Comparison of ENCODE assay signal across 9 mouse cellular contexts in genomic region chr1:91600671-91601361, GRCm38 (mm10).
DNase-seq lines count a peak whose midpoint lies in the region; ATAC-seq and TF ChIP-seq lines count a peak whose summit lies in the region.
"Had no signal": no experiment of that assay in that cellular context is flagged by ENCODE, and none has a peak within 500 bp of the region (broad histone marks: within the 10 kb centered on the region; RNA-seq: fewer than 3 reads in every experiment).

No protein-coding gene starts in this region.

- 0 out of 2 replicates have a peak, but pooled peaks have one; percentile 34 for TF ChIP-seq CTCF in cerebellum, adult 2 months (IDR thresholded peaks at IDR 0.05; ENCODE audit: borderline replicate concordance, insufficient read depth, low read depth, low read length)

- H3K27me3 ChIP-seq in cerebellum, adult 2 months (ENCODE audit: control insufficient read depth, insufficient read depth, low read length), result no peaks in the 10 kb centered on the region
- no peaks in the 10 kb centered on the region for H3K27me3 ChIP-seq in forebrain, embryonic 16.5 days (replicated peaks; ENCODE audit: control insufficient read depth, insufficient read depth, low read length)

- H3K27ac ChIP-seq in cerebellum, adult 2 months (ENCODE audit: insufficient read depth, low read length), result no peak overlapping the region
- no peak overlapping the region for H3K27ac ChIP-seq in forebrain, embryonic 16.5 days (ENCODE audit: low read length)

- no peaks in the 10 kb centered on the region for H3K36me3 ChIP-seq in forebrain, embryonic 16.5 days (ENCODE audit: control insufficient read depth, insufficient read depth)

- no peak for TF ChIP-seq POLR2A in cerebellum, adult 2 months (IDR thresholded peaks at IDR 0.05; ENCODE audit: borderline replicate concordance, insufficient read depth, low read length)

- peak; percentile 92 for DNase-seq in ES-CJ7 (ENCODE audit: low read depth, low spot score)
- peak; percentile 23 to 37 for DNase-seq in cerebellum, adult 2 months
- DNase-seq in heart, postnatal 14 days, result peak; percentile 53 to 72
- DNase-seq in layer of hippocampus, adult 18-20 months (ENCODE audit: low spot score in 2 of 2), result peak; percentile 31 to 71
- peak; percentile 53 for DNase-seq in lung, postnatal 14 days
- peak; percentile 20 to 53 for DNase-seq in right cerebral cortex, adult 2 months (ENCODE audit: low spot score in 2 of 2)
- no peak for DNase-seq in spleen, adult 12 weeks (ENCODE audit: low spot score)

- H3K4me2 ChIP-seq in forebrain, embryonic 16.5 days (ENCODE audit: low read length), result no peak overlapping the region

- H3K4me3 ChIP-seq in cerebellum, adult 2 months (replicated peaks; ENCODE audit: insufficient read depth, low read depth, low read length), result no peak overlapping the region
- no peak overlapping the region for H3K4me3 ChIP-seq in forebrain, embryonic 16.5 days (replicated peaks; ENCODE audit: low read length)
- H3K4me3 ChIP-seq: erythroblast, embryonic 14.5 days had no signal

- ATAC-seq in forebrain, embryonic 16.5 days, result peak; percentile 91

- 0 out of 2 replicates have a peak, but pooled peaks cover 3% of the 10 kb centered on the region for H3K4me1 ChIP-seq in cerebellum, adult 2 months (ENCODE audit: control insufficient read depth, insufficient read depth, low read length)
- H3K4me1 ChIP-seq in forebrain, embryonic 16.5 days (replicated peaks; ENCODE audit: control insufficient read depth, insufficient read depth, low read length), result peaks cover 7% of the 10 kb centered on the region

- no peaks in the 10 kb centered on the region for H3K9me3 ChIP-seq in forebrain, embryonic 16.5 days (ENCODE audit: control insufficient read depth, low read length)

- intact Hi-C loops in heart, postnatal 14 days (cut with DNase I), result loop anchor here (5.0 to 10.0 kb wide), 2 partner anchors 154 to 276 kb away; no protein-coding TSS in a partner anchor

- no peak overlapping the region for H3K9ac ChIP-seq in forebrain, embryonic 16.5 days (replicated peaks; ENCODE audit: low read depth, low read length)

- 24% methylated on average over 9 of the region's 9 CpGs for WGBS in cerebellum, adult 2 months
- WGBS in forebrain, embryonic 16.5 days, result 23% methylated on average over 9 of the region's 9 CpGs
